Mouse (Mus musculus) heart, embryonic 13.5 days (tissue): ENCODE results near the gene Krt36. TPM values are rescaled to one million over a fixed set of nuclear protein-coding genes. Genes with fewer than 3 reads are reported as not detected.

ENCODE experiments used
- ATAC-seq: fragments of 200-750 bp; cut with Nextera tagmentation; 2 replicates; pipeline ENCODE4 v1.8.0; 2017; ENCODE audit warnings: moderate TSS enrichment; ENCODE audit not compliant: insufficient number of reproducible peaks, low FRiP score, low TSS enrichment; ENCODE audit errors: extremely low read depth
- H3K27ac ChIP-seq: fragments of 300-500 bp; sonication (generic); replicated peaks from 2 replicates; pipeline ENCODE4 v1.5.1; 2015; ENCODE audit warnings: moderate library complexity, mild to moderate bottlenecking, inconsistent platforms
- H3K27me3 ChIP-seq: fragments of 300-500 bp; sonication (generic); replicated peaks from 2 replicates; pipeline ENCODE4 v1.6.1; 2015; ENCODE audit warnings: mild to moderate bottlenecking, inconsistent platforms
- H3K36me3 ChIP-seq: fragments of 300-500 bp; sonication (generic); 2 replicates; pipeline ENCODE4 v1.6.1; 2015; ENCODE audit warnings: mild to moderate bottlenecking, inconsistent platforms
- H3K4me1 ChIP-seq: fragments of 300-500 bp; sonication (generic); 2 replicates; pipeline ENCODE4 v1.6.1; 2015; ENCODE audit warnings: inconsistent platforms
- H3K4me2 ChIP-seq: fragments of 300-500 bp; sonication (generic); 2 replicates; pipeline ENCODE4 v1.6.1; 2015; ENCODE audit warnings: inconsistent platforms, mild to moderate bottlenecking, moderate library complexity
- H3K4me3 ChIP-seq: fragments of 300-500 bp; sonication (generic); 2 replicates; pipeline ENCODE4 v1.5.1; 2015; ENCODE audit warnings: moderate library complexity, mild to moderate bottlenecking, inconsistent platforms
- H3K9ac ChIP-seq: fragments of 300-500 bp; sonication (generic); 2 replicates; pipeline ENCODE4 v1.6.1; 2015; ENCODE audit warnings: inconsistent platforms, mild to moderate bottlenecking, moderate library complexity
- H3K9me3 ChIP-seq: fragments of 300-500 bp; sonication (generic); 2 replicates; pipeline ENCODE4 v1.6.1; 2016; ENCODE audit warnings: inconsistent platforms
- WGBS: fragments of 180-500 bp; shearing (Covaris S2); methylation state at CpG from one replicate; pipeline ENCODE4 v1.1.7; 2015; ENCODE audit warnings: mixed read lengths; 5-methylcytosine and 5-hydroxymethylcytosine counted together
- polyA plus RNA-seq: library from polyadenylated mRNA; unstranded; fragments of >200 nt; fragmentation: Nextera tagmentation; extraction: Ambion mirVana; gene quantifications from 2 replicates; pipeline ENCODE4 v1.2.1, GENCODE M21; 2015

Gene Krt36
- polyA plus RNA-seq, 1 experiment from 2014 or later, result not detected

DNA sequence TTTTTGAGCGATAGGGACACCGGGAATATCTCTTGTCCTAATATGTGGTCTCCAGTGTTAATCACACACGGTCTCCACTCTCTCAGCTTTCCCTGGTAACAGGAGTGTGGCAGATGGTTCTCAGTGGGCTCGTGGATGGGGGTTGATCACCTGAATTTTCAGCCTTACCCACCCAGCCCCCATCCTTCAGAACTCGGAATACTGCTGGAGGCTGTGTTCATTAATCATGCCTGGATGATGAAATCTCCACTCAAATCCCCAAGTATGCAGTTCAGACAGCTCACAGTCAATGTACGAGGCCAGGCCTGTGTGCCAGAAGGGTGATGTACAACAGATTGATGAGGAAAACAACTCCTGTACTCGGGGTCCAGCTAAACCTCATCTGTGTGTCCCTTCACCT lies 19.5 kb upstream of the Krt36 start:
- Histone ChIP-seq H3K27me3 (no peaks in the 10 kb centered on the region), H3K27ac (no peak overlapping the region), H3K4me2 (no peak overlapping the region), H3K9ac (no peak overlapping the region), H3K4me1 (peaks cover 17% of the 10 kb centered on the region), H3K9me3 (no peaks in the 10 kb centered on the region), H3K36me3 (no peaks in the 10 kb centered on the region), H3K4me3 (no peak overlapping the region)
- WGBS, result 71% methylated on average over 7 of the region's 7 CpGs
- ATAC-seq, result no peak

DNA sequence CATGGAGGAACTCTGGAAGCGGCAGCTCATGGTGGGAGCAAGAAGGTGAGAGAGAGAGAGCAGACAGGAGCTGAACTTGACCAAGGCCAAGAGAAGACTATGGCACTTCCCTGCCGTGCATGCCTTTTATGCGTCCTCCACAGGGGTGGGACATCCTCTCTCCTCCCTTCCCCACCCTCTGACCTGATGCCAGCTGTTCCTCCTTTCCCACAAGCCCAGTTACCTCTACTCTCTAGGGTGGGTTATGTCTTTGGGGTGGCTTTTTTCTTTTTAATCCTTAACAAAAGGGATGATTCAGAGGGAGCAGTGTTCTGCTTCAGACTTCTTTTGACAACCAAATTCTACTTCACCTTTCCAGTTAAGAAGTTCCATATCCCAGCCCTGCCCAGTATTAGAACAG lies 16.0 kb upstream of the Krt36 start, which contains the start of gene Krt13:
Gene Krt13 (minus strand): TSS at position 101 of the 400 bp plus-strand sequence.
- Histone ChIP-seq H3K27me3 (no peaks in the 10 kb centered on the region), H3K9me3 (no peaks in the 10 kb centered on the region), H3K36me3 (no peaks in the 10 kb centered on the region), H3K27ac (no peak within 1 kb of the TSS), H3K9ac (no peak within 1 kb of the TSS), H3K4me1 (peaks cover 19% of the 10 kb centered on the region), H3K4me2 (no peak within 1 kb of the TSS), H3K4me3 (no peak within 1 kb of the TSS)
- 71% methylated on average over 3 of the region's 3 CpGs for WGBS
- ATAC-seq, result no peak

DNA sequence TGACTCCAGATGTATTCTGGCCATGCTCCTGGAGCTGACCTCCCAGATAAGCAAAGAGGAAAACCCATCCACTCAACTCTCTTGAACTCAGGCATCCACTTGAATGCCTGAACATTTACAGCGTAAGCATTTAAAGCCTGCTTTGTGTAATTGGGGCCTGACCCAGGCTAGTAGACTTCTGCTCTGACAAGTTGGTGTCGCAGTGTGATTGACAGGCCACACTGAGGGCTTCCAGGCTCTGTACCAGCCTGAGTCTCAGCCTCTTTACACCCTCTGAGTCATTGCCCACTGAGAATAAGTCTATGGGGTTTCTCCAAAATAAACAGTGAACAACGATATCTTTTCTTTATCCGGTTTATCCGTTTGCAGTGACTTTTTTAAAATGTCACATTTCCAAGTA lies 14.9 kb upstream of the Krt36 start:
- H3K9ac ChIP-seq, result no peak overlapping the region
- WGBS, result 53% methylated on average over 5 of the region's 5 CpGs
- no peaks in the 10 kb centered on the region for H3K36me3 ChIP-seq
- no peaks in the 10 kb centered on the region for H3K27me3 ChIP-seq
- no peak overlapping the region for H3K27ac ChIP-seq
- no peak overlapping the region for H3K4me3 ChIP-seq
- H3K9me3 ChIP-seq, result no peaks in the 10 kb centered on the region
- no peak for ATAC-seq
- H3K4me1 ChIP-seq, result peaks cover 13% of the 10 kb centered on the region
- H3K4me2 ChIP-seq, result no peak overlapping the region

DNA sequence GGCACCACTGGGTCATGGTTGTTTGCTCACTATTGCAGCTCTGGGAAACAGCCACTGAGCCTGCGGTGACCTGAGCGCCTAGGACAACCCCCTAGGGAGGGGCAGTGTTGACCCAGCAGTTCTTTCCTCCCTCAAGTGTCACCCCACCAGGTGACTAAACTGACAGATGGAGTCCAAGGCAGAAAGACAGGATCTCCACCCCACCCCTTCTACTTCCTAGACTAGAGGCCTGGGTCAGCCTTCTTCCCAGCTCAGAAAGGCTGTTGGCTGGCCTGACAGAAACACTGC lies 8.3 kb upstream of the Krt36 start:
- H3K27ac ChIP-seq, result no peak overlapping the region

DNA sequence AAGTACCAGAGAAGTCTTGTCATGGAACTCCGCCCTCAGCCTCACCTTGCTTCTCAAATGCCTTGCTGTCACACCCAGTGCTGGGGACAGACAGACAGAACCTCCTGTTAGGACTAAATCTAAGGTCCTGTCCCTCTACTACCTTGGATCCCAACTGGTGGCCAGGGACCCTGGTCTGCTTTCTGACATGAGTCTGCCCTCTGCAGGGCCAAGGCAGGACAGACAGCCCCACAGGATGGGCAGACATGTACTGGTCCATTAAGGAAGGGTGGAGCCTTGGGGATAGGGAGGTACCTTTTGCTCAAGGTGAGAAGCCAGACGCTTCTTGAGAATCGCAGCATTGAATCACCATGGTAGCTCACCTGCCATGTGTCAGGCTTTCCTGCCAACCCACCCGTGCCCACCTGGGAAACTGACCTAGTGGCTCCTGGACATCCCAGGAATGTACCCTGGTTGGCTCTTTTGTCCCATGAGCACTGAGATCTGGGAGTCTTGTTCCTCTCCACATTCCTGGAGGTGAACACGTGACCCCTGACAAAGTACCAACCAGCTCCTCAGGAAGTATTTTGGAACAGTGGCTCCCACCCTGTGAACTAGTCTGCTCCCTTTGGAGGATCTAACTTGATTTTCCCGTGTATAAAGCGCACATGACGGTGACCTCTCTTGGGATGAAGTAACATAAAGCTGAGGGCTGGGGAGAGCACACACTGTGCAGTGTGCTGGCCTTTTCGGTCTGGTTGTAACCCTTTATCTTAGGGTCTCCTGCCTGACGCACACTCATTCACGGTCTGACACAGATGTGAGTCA lies 7.7 kb upstream of the Krt36 start:
- Histone ChIP-seq H3K36me3 (no peaks in the 10 kb centered on the region), H3K9ac (no peak overlapping the region), H3K27me3 (no peaks in the 10 kb centered on the region), H3K27ac (no peak overlapping the region), H3K4me1 (no peaks in the 10 kb centered on the region), H3K9me3 (no peaks in the 10 kb centered on the region), H3K4me3 (no peak overlapping the region), H3K4me2 (no peak overlapping the region)
- WGBS, result 66% methylated on average over 11 of the region's 11 CpGs
- no peak for ATAC-seq

More for the DNA sequence above, 8.3 kb upstream of the Krt36 start:
- H3K4me2 ChIP-seq, result no peak overlapping the region
- no peak; the same call in 1 of the 2 replicates for ATAC-seq
- H3K4me1 ChIP-seq, result no peaks in the 10 kb centered on the region
- no peaks in the 10 kb centered on the region for H3K9me3 ChIP-seq
- H3K4me3 ChIP-seq, result no peak overlapping the region
- H3K9ac ChIP-seq, result no peak overlapping the region
- no peaks in the 10 kb centered on the region for H3K27me3 ChIP-seq
- H3K36me3 ChIP-seq, result no peaks in the 10 kb centered on the region
- WGBS, result 53% methylated on average over 2 of the region's 2 CpGs

DNA sequence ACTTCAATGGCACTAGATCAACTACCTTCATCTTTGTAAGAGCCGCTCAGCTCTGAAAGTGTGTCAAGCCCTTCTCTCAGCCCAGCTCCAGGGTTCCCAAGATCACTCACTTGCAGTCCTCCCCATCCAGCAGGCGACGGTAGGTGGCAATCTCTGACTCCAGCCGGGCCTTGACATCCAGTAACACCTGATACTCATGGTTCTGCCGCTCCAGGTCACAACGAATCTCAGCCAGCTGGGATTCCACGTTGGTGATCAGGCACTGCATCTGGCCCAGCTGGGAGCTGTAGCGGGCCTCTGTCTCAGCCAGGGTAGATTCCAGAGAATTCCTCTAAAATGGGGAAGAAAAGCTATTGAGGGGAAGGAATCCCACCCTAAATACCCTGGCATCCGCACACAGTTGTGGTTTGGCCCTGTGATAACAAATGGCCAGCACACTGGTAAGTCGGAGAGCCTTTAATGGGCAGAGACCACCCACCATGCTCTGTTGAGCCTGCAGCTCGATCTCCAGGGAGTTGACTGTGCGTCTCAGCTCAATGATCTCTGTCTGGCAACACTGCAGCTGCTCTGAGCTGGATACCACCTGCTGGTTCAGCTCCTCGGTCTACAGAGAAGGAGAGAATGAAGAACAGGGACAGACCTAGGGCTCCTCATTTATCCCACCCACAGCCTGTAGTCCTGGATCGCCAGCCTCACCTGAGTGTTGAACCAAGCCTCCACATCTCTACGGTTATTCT lies 2.6 kb downstream of the Krt36 start:
- H3K36me3 ChIP-seq, result no peaks in the 10 kb centered on the region
- no peak overlapping the region for H3K27ac ChIP-seq
- no peak for ATAC-seq
- H3K9me3 ChIP-seq, result no peaks in the 10 kb centered on the region
- H3K4me1 ChIP-seq, result no peaks in the 10 kb centered on the region
- no peak overlapping the region for H3K4me2 ChIP-seq
- H3K9ac ChIP-seq, result no peak overlapping the region
- no peak overlapping the region for H3K4me3 ChIP-seq
- 0 out of 2 replicates have a peak, but pooled peaks cover 2% of the 10 kb centered on the region for H3K27me3 ChIP-seq
- whole genome bisulfite sequencing, result 41% methylated on average over 15 of the region's 15 CpGs

DNA sequence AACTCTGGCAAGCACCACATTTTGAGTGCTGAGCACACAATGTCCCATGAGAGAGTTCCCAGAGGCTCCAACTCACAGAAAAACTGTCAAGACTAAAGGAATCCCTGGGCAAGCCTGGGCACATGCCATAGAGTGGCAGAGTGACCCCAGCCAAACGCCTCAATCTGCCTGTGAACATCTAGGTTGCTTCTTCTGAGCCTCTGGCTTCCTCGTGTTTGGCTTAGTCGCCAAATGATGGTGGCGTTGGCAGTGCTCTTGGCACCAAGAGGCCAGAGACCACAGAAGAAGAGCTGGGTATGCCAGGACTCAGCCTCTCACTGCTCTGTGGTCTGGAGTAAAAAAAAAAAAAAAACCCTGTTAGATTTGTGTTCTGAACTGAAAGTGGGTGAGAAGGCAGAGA lies 5.0 kb downstream of the Krt36 start:
- H3K9me3 ChIP-seq, result no peaks in the 10 kb centered on the region
- 70% methylated on average over 4 of the region's 4 CpGs for WGBS
- no peak for ATAC-seq
- H3K36me3 ChIP-seq, result no peaks in the 10 kb centered on the region
- H3K4me1 ChIP-seq, result no peaks in the 10 kb centered on the region
- H3K4me2 ChIP-seq, result no peak overlapping the region
- H3K9ac ChIP-seq, result no peak overlapping the region
- 0 out of 2 replicates have a peak, but pooled peaks cover 2% of the 10 kb centered on the region for H3K27me3 ChIP-seq
- no peak overlapping the region for H3K4me3 ChIP-seq
- no peak overlapping the region for H3K27ac ChIP-seq

DNA sequence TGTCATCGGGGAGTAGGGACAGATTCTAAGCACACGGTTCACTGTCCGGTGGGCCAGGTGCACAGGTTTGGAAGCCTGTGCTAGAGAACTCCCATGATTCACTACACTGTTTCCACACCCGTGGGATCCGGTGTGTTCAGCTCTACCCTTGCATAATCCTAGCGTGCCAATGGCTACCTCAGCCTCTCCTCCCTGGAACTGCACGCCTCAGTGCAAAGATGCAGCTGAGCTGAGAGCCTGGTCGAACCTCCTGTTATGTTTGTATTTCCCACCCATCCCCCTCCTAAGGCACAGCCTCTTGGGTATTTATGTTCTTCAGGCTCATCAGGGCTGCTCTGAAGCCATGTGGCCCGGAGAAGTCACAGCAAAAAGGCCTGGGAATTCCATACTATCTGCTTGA lies 7.6 kb downstream of the Krt36 start:
- H3K4me3 ChIP-seq, result no peak overlapping the region
- no peak for ATAC-seq
- no peaks in the 10 kb centered on the region for H3K4me1 ChIP-seq
- 63% methylated on average over 9 of the region's 9 CpGs for WGBS
- H3K9me3 ChIP-seq, result no peaks in the 10 kb centered on the region
- H3K27me3 ChIP-seq, result 0 out of 2 replicates have a peak, but pooled peaks cover 2% of the 10 kb centered on the region
- no peak overlapping the region for H3K4me2 ChIP-seq
- no peak overlapping the region for H3K27ac ChIP-seq
- no peak overlapping the region for H3K9ac ChIP-seq
- H3K36me3 ChIP-seq, result no peaks in the 10 kb centered on the region

DNA sequence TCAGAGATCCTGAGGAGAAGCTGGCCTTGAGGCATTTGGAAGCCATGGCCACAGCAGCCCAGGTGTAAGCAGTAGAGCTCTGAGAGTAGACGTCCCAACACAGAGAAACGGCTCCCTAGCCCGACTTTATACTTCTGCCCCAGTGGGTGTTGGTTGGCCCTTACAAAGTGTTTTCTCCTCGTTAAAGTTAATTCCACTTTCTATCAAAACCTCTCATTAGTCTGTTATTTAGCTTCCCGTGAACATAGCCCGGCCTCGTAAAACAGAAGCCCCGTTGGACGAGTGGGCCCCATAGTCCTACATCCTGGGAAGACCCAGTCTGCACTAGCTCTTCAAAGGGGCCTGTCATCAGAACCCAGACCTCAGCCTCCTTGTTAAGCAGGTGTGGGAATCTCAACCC lies 9.3 kb downstream of the Krt36 start, which contains the start of gene Krt35:
Gene Krt35 (minus strand): TSS at position 101 of the 400 bp plus-strand sequence.
- Histone ChIP-seq H3K36me3 (no peaks in the 10 kb centered on the region), H3K9me3 (no peaks in the 10 kb centered on the region), H3K27me3 (no peaks in the 10 kb centered on the region), H3K27ac (no peak within 1 kb of the TSS), H3K4me2 (no peak within 1 kb of the TSS), H3K9ac (no peak within 1 kb of the TSS), H3K4me3 (no peak within 1 kb of the TSS), H3K4me1 (no peaks in the 10 kb centered on the region)
- ATAC-seq, result no peak
- 85% methylated on average over 9 of the region's 9 CpGs for WGBS

DNA sequence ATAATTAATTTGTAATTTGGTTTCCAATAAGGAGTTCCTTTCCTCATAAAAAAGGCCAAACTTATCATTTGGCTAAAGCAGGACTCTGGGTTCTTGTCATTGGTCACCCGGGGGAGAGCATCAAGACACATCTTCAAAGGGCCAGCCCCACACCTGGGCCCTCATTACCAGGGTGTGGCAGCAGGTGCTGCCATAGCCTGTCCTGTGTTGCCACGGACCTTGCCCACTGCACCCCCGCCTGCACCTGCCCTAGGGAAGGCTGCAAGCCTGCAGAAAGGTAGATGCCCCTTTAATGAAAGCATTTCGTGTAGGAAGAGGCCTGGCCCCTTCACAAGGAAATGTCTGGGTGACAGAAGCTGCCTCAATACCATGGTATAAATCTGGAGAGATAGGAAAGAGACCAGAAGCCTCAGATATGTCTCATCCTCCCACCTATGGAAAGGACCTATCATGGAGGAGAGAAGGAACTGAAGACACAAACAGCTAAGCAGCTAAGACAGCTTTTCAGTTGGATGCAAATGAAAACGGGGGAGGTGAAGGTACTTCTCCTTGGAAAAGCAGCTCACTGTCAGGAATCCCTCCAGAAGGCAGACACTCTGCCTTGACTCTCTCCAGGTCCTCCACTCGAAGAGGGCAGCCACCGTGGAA lies 16.9 kb downstream of the Krt36 start:
- Histone ChIP-seq H3K4me2 (no peak overlapping the region), H3K4me3 (no peak overlapping the region), H3K27me3 (0 out of 2 replicates have a peak, but pooled peaks cover 4% of the 10 kb centered on the region), H3K36me3 (no peaks in the 10 kb centered on the region), H3K4me1 (no peaks in the 10 kb centered on the region), H3K9ac (no peak overlapping the region), H3K27ac (no peak overlapping the region), H3K9me3 (peaks cover 2% of the 10 kb centered on the region; the same call in 1 of the 2 replicates)
- ATAC-seq, result no peak
- WGBS, result 61% methylated on average over 7 of the region's 7 CpGs

DNA sequence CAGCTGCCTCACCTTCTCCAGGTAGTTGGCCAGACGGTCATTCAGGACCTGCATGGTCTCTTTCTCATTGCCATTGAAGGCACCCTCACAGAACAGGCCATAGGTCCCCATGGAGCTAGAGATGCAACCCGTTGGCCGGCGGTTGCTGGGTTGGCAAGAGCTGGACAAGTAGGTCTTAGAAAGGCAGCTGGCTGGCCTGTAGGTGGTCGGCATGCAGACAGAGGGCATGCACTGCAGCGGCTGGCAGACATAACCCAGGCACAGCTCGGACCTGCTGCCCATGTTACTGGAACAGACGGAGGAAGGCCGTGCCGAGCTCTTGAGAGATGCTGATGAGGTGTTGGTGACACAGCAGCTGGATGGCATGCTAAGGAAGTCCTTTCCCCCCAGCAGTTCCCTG lies 17.6 kb downstream of the Krt36 start, which contains the start of gene Krt32:
Gene Krt32 (minus strand): TSS at position 366 of the 400 bp plus-strand sequence.
- no peaks in the 10 kb centered on the region for H3K4me1 ChIP-seq
- H3K36me3 ChIP-seq, result no peaks in the 10 kb centered on the region
- H3K27ac ChIP-seq, result no peak within 1 kb of the TSS
- WGBS, result 85% methylated on average over 10 of the region's 10 CpGs
- peaks cover 2% of the 10 kb centered on the region; the same call in 1 of the 2 replicates for H3K9me3 ChIP-seq
- H3K4me3 ChIP-seq, result no peak within 1 kb of the TSS
- no peak within 1 kb of the TSS for H3K9ac ChIP-seq
- no peak for ATAC-seq
- H3K27me3 ChIP-seq, result 0 out of 2 replicates have a peak, but pooled peaks cover 4% of the 10 kb centered on the region
- H3K4me2 ChIP-seq, result no peak within 1 kb of the TSS
